Mouse (Mus musculus): ENCODE data around the gene B2m. TPM values are rescaled to one million over a fixed set of nuclear protein-coding genes. Genes with fewer than 3 reads are reported as not detected.

B2m gene
- polyA plus RNA-seq, 1 experiment from 2014 or later: 89.5 TPM

- Histone ChIP-seq H3K4me1 (no peaks in the 10 kb centered on the region), H3K27me3 (ENCODE audit: poor library complexity, severe bottlenecking) (no peaks in the 10 kb centered on the region), H3K36me3 (replicated peaks) (no peaks in the 10 kb centered on the region), H3K4me3 (no peak overlapping the region), H3K27ac (no peak overlapping the region), H3K9me3 (no peaks in the 10 kb centered on the region)
- 64% methylated on average over 5 of the region's 5 CpGs for WGBS
- DNase-seq (ENCODE audit: extremely low spot score, low spot score): no peak
Measured at GRCm38 (mm10) chr2:122137839-122138465, 9.5 kb upstream of the B2m start.

- no peak overlapping the region for H3K27ac ChIP-seq
Measured at GRCm38 (mm10) chr2:122140815-122141214, 6.7 kb upstream of the B2m start.

GRCm38 (mm10) chr2:122141332-122141967 lies 6.0 kb upstream of the B2m start:
- 78% methylated on average over 5 of the region's 5 CpGs for WGBS
- no peak for DNase-seq (ENCODE audit: extremely low spot score, low spot score)
- H3K27me3 ChIP-seq (ENCODE audit: poor library complexity, severe bottlenecking): no peaks in the 10 kb centered on the region
- no peaks in the 10 kb centered on the region for H3K4me1 ChIP-seq
- no peak overlapping the region for H3K4me3 ChIP-seq
- H3K27ac ChIP-seq: no peak overlapping the region
- H3K9me3 ChIP-seq: no peaks in the 10 kb centered on the region
- no peaks in the 10 kb centered on the region for H3K36me3 ChIP-seq (replicated peaks)

More at GRCm38 (mm10) chr2:122140815-122141214, 6.7 kb upstream of the B2m start:
- Histone ChIP-seq H3K36me3 (replicated peaks) (no peaks in the 10 kb centered on the region), H3K4me1 (no peaks in the 10 kb centered on the region), H3K4me3 (no peak overlapping the region), H3K27me3 (ENCODE audit: poor library complexity, severe bottlenecking) (no peaks in the 10 kb centered on the region), H3K9me3 (no peaks in the 10 kb centered on the region)
- no peak for DNase-seq (ENCODE audit: extremely low spot score, low spot score)
- 92% methylated on average over 2 of the region's 2 CpGs for WGBS

GRCm38 (mm10) chr2:122143111-122143510 lies 4.4 kb upstream of the B2m start:
- Histone ChIP-seq H3K9me3 (no peaks in the 10 kb centered on the region), H3K4me1 (peaks cover 9% of the 10 kb centered on the region), H3K27me3 (ENCODE audit: poor library complexity, severe bottlenecking) (no peaks in the 10 kb centered on the region), H3K36me3 (replicated peaks) (no peaks in the 10 kb centered on the region), H3K27ac (no peak overlapping the region), H3K4me3 (no peak overlapping the region)
- 95% methylated on average over 3 of the region's 3 CpGs for WGBS
- DNase-seq (ENCODE audit: extremely low spot score, low spot score): no peak

- Histone ChIP-seq H3K27me3 (ENCODE audit: poor library complexity, severe bottlenecking) (peaks cover 12% of the 10 kb centered on the region), H3K27ac (no peak overlapping the region), H3K4me1 (peaks cover 19% of the 10 kb centered on the region), H3K4me3 (no peak overlapping the region), H3K36me3 (replicated peaks) (no peaks in the 10 kb centered on the region), H3K9me3 (no peaks in the 10 kb centered on the region)
- 80% methylated on average over 4 of the region's 4 CpGs for whole genome bisulfite sequencing
- DNase-seq (ENCODE audit: extremely low spot score, low spot score): no peak
Measured at GRCm38 (mm10) chr2:122145756-122146155, 1.7 kb upstream of the B2m start.

- H3K27me3 ChIP-seq (ENCODE audit: poor library complexity, severe bottlenecking): peaks cover 12% of the 10 kb centered on the region
- no peak overlapping the region for H3K27ac ChIP-seq
- H3K36me3 ChIP-seq (replicated peaks): peaks cover 6% of the 10 kb centered on the region
- peaks cover 19% of the 10 kb centered on the region for H3K4me1 ChIP-seq
- H3K4me3 ChIP-seq: no peak overlapping the region
- DNase-seq (ENCODE audit: extremely low spot score, low spot score): no peak
- 86% methylated on average over 6 of the region's 6 CpGs for WGBS
- no peaks in the 10 kb centered on the region for H3K9me3 ChIP-seq
Measured at GRCm38 (mm10) chr2:122146687-122147086, 799 bp upstream of the B2m start.

GRCm38 (mm10) chr2:122148242-122148917 lies 894 bp downstream of the B2m start:
- peaks cover 12% of the 10 kb centered on the region for H3K27me3 ChIP-seq (ENCODE audit: poor library complexity, severe bottlenecking)
- peak overlapping the region; percentile 78 for H3K4me3 ChIP-seq
- peaks cover 19% of the 10 kb centered on the region for H3K4me1 ChIP-seq
- DNase-seq (ENCODE audit: extremely low spot score, low spot score): no peak
- no peaks in the 10 kb centered on the region for H3K9me3 ChIP-seq
- H3K27ac ChIP-seq: peak overlapping the region; percentile 87
- 42% methylated on average over 18 of the region's 18 CpGs for WGBS
- peaks cover 16% of the 10 kb centered on the region for H3K36me3 ChIP-seq (replicated peaks)

- Histone ChIP-seq H3K4me3 (no peak overlapping the region), H3K36me3 (replicated peaks) (peaks cover 19% of the 10 kb centered on the region), H3K27me3 (ENCODE audit: poor library complexity, severe bottlenecking) (peaks cover 12% of the 10 kb centered on the region), H3K4me1 (peaks cover 19% of the 10 kb centered on the region), H3K9me3 (no peaks in the 10 kb centered on the region), H3K27ac (no peak overlapping the region)
- 90% methylated on average over 6 of the region's 6 CpGs for WGBS
- DNase-seq (ENCODE audit: extremely low spot score, low spot score): no peak
Measured at GRCm38 (mm10) chr2:122149316-122149715, 1.8 kb downstream of the B2m start.

- Histone ChIP-seq H3K4me3 (no peak overlapping the region), H3K36me3 (replicated peaks) (peaks cover 23% of the 10 kb centered on the region), H3K27me3 (ENCODE audit: poor library complexity, severe bottlenecking) (peaks cover 12% of the 10 kb centered on the region), H3K9me3 (no peaks in the 10 kb centered on the region), H3K4me1 (peaks cover 19% of the 10 kb centered on the region), H3K27ac (no peak overlapping the region)
- no peak for DNase-seq (ENCODE audit: extremely low spot score, low spot score)
- 78% methylated on average over 3 of the region's 3 CpGs for WGBS
Measured at GRCm38 (mm10) chr2:122149716-122150115, 2.2 kb downstream of the B2m start.

GRCm38 (mm10) chr2:122151221-122151620 lies 3.7 kb downstream of the B2m start:
- 88% methylated on average over 1 of the region's 1 CpGs for WGBS
- no peaks in the 10 kb centered on the region for H3K9me3 ChIP-seq

GRCm38 (mm10) chr2:122152850-122153249 lies 5.4 kb downstream of the B2m start:
- H3K36me3 ChIP-seq (replicated peaks): peaks cover 32% of the 10 kb centered on the region
- H3K27me3 ChIP-seq (ENCODE audit: poor library complexity, severe bottlenecking): peaks cover 12% of the 10 kb centered on the region
- H3K4me3 ChIP-seq: no peak overlapping the region
- DNase-seq (ENCODE audit: extremely low spot score, low spot score): no peak
- no peaks in the 10 kb centered on the region for H3K9me3 ChIP-seq
- H3K4me1 ChIP-seq: peaks cover 10% of the 10 kb centered on the region
- no peak overlapping the region for H3K27ac ChIP-seq
- WGBS: 80% methylated on average over 3 of the region's 3 CpGs

More at GRCm38 (mm10) chr2:122151221-122151620, 3.7 kb downstream of the B2m start:
- H3K27me3 ChIP-seq (ENCODE audit: poor library complexity, severe bottlenecking): peaks cover 12% of the 10 kb centered on the region
- H3K4me3 ChIP-seq: no peak overlapping the region
- no peak for DNase-seq (ENCODE audit: extremely low spot score, low spot score)
- H3K4me1 ChIP-seq: peaks cover 19% of the 10 kb centered on the region
- H3K27ac ChIP-seq: no peak overlapping the region
- H3K36me3 ChIP-seq (replicated peaks): peaks cover 32% of the 10 kb centered on the region

- no peak for DNase-seq (ENCODE audit: extremely low spot score, low spot score)
- no peak overlapping the region for H3K4me3 ChIP-seq
- no peaks in the 10 kb centered on the region for H3K9me3 ChIP-seq
- no peak overlapping the region for H3K27ac ChIP-seq
- peaks cover 32% of the 10 kb centered on the region for H3K36me3 ChIP-seq (replicated peaks)
- WGBS: 86% methylated on average over 7 of the region's 7 CpGs
- H3K4me1 ChIP-seq: peaks cover 3% of the 10 kb centered on the region
- peaks cover 6% of the 10 kb centered on the region for H3K27me3 ChIP-seq (ENCODE audit: poor library complexity, severe bottlenecking)
Measured at GRCm38 (mm10) chr2:122153681-122154365, 6.3 kb downstream of the B2m start.
